Mouse (Mus musculus) lung, adult 2 months (tissue): ENCODE measurements around the gene Rpl23. TPM values are rescaled to one million over a fixed set of nuclear protein-coding genes. Genes with fewer than 3 reads are reported as not detected.
"Not testable (repeated sequence)": the region's sequence is repeated elsewhere in the genome, so short reads cannot be mapped to it uniquely, and the experiment has no call there.

Experiments
- DNase-seq: peaks from one replicate; pipeline ENCODE4 v3.0.0; 2022
- H3K4me1 ChIP-seq: fragments of 200-500 bp; 2 replicates; pipeline ENCODE4 v1.6.1; 2011; ENCODE audit warnings: low read length; ENCODE audit not compliant: control insufficient read depth, insufficient read depth
- H3K4me3 ChIP-seq: fragments of 200-500 bp; replicated peaks from 2 replicates; pipeline ENCODE3; 2011; ENCODE audit warnings: low read depth, mild to moderate bottlenecking, control low read depth, low read length; ENCODE audit errors: extremely low read depth
- CTCF ChIP-seq: fragments of 200-500 bp; IDR thresholded peaks from 2 replicates; pipeline ENCODE4 v1.5.1; 2011; ENCODE audit warnings: mild to moderate bottlenecking, low read length, control low read depth; ENCODE audit not compliant: insufficient read depth
- POLR2A ChIP-seq: fragments of 200-500 bp; IDR thresholded peaks from 2 replicates; pipeline ENCODE4 v1.6.1; 2011; ENCODE audit warnings: low read depth, mild to moderate bottlenecking, control low read depth, low read length, borderline replicate concordance; ENCODE audit errors: extremely low read depth
- WGBS: fragments of 180-500 bp; shearing (Covaris S2); methylation state at CpG from one replicate; pipeline ENCODE4 v1.1.7; 2018; 5-methylcytosine and 5-hydroxymethylcytosine counted together
- polyA plus RNA-seq: library from polyadenylated mRNA; depleted of rRNA; stranded (reverse); fragments of >200 nt; gene quantifications from 2 replicates; pipeline ENCODE4 v1.2.3, GENCODE M21; 2012; rRNA removed

The Rpl23 gene
- polyA plus RNA-seq, 1 experiment, result 95.5 TPM

- Histone ChIP-seq H3K4me1 (peaks cover 9% of the 10 kb centered on the region), H3K4me3 (no peak overlapping the region)
- TF ChIP-seq CTCF (no peak), POLR2A (no peak)
- DNase-seq, result no peak
- 55% methylated on average over 4 of the region's 4 CpGs for WGBS
Observed at GRCm38 (mm10) chr11:97737600-97737999, 44.6 kb downstream of the Rpl23 start.

DNA sequence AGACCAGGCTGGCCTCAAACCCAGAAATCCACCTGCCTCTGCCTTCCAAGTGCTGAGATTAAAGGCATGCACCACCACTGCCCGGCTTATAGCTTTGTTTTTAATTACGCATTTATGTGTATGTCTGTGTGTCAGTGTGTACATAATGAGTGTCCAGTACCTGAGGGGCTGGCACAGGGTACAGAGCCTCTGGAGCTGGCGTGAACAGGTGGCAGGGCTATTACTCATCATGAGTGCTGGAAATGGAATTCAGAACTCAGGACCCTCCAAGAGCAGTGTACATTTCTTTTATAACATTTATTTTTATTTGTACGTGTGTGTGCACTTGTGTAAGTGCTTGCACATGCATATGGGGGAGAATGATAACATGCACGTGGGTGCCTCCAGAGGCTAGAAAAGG, 45.6 kb downstream of the Rpl23 start:
- H3K4me3 ChIP-seq, result no peak overlapping the region
- TF ChIP-seq POLR2A, result no peak
- TF ChIP-seq CTCF, result no peak
- H3K4me1 ChIP-seq, result peaks cover 9% of the 10 kb centered on the region
- 86% methylated on average over 5 of the region's 5 CpGs for WGBS
- no peak for DNase-seq

DNA sequence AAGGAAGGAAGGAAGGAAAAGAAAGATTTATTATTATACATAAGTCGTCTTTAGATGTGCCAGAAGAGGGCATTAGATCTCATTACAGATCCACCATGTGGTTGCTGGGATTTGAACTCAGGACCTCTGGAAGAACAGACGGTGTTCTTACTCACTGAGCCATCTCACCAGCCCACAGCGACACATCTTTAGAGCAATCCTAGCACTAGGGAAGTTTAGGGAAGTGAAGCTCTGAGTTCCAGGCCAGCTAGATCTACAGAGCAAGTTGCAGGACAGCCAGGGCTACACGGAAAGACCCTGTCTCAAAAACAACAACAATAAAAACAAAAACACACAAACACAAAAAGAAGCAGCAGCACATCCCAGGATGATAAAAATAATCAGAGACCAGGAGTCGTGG, 47.4 kb downstream of the Rpl23 start:
- not testable (repeated sequence) for H3K4me3 ChIP-seq, H3K4me1 ChIP-seq, DNase-seq
- 75% methylated on average over 5 of the region's 5 CpGs for WGBS

GRCm38 (mm10) chr11:97733689-97734088, 48.5 kb downstream of the Rpl23 start:
- WGBS, result 38% methylated on average over 10 of the region's 10 CpGs
- Histone ChIP-seq H3K4me1 (peaks cover 5% of the 10 kb centered on the region; the same call in 1 of the 2 replicates), H3K4me3 (no peak overlapping the region)
- no peak for TF ChIP-seq POLR2A
- TF ChIP-seq CTCF, result no peak
- DNase-seq, result no peak

DNA sequence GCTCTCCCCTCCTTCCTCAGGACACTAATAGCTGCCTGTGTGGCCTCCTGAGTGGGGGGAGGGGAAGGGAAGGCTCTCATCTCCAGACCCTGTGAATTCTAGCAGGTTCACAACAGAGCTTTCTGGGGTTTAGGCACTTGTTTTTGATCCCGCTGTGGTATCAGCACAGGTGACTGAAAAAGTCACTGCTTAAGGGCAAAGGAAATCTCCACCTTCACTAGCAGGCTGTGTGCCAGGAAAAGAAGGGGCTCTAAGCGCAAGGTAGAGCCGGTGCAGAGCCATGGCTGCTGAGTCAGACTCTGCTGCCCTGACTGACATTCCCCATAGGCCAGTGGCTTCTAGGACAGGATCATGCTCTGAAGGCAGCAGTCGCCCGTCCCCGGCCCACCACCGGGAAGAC, 53.5 kb downstream of the Rpl23 start:
- no peak for DNase-seq
- no peak overlapping the region for H3K4me3 ChIP-seq
- peaks cover 4% of the 10 kb centered on the region; the same call in 1 of the 2 replicates for H3K4me1 ChIP-seq
- 78% methylated on average over 7 of the region's 7 CpGs for WGBS
- no peak for TF ChIP-seq POLR2A

GRCm38 (mm10) chr11:97728311-97728710, 53.9 kb downstream of the Rpl23 start:
- 69% methylated on average over 7 of the region's 7 CpGs for WGBS
- TF ChIP-seq CTCF (no peak), POLR2A (no peak)
- Histone ChIP-seq H3K4me1 (no peaks in the 10 kb centered on the region), H3K4me3 (no peak overlapping the region)
- DNase-seq, result no peak

Other genes starting within 250 kb of the Rpl23 start
- 6.4 and 7.0 TPM in 2 replicates for gene Srcin1, start 206.3 kb downstream of the Rpl23 start, polyA plus RNA-seq
- gene Epop, start 152.7 kb downstream of the Rpl23 start, polyA plus RNA-seq, result 6.4 and 12.3 TPM in 2 replicates
- 65.9 and 79.6 TPM in 2 replicates for gene Mllt6, start 119.0 kb downstream of the Rpl23 start, polyA plus RNA-seq
- gene Cisd3, start 96.6 kb downstream of the Rpl23 start, polyA plus RNA-seq, result 26.4 and 34.0 TPM in 2 replicates
- 65.9 and 81.9 TPM in 2 replicates for gene Pcgf2, start 81.9 kb downstream of the Rpl23 start, polyA plus RNA-seq
- 214 and 264 TPM in 2 replicates for gene Psmb3, start 79.0 kb downstream of the Rpl23 start, polyA plus RNA-seq
- 11.9 and 14.6 TPM in 2 replicates for gene Pip4k2b, start 37.7 kb downstream of the Rpl23 start, polyA plus RNA-seq
- 7.0 and 11.6 TPM in 2 replicates for gene Cwc25, start 15.9 kb downstream of the Rpl23 start, polyA plus RNA-seq
- 0.22 TPM in 1 of 2 replicates, not detected in the other for gene 1700001P01Rik, start 6.5 kb downstream of the Rpl23 start, polyA plus RNA-seq
- 120 and 137 TPM in 2 replicates for gene Lasp1, start 16.6 kb upstream of the Rpl23 start, polyA plus RNA-seq
- gene B230217C12Rik, start 58.3 kb upstream of the Rpl23 start, polyA plus RNA-seq, result 2.8 and 4.5 TPM in 2 replicates
- gene Fbxo47, start 101.7 kb upstream of the Rpl23 start, polyA plus RNA-seq, result 0.16 and 0.36 TPM in 2 replicates
- gene Plxdc1, start 204.0 kb upstream of the Rpl23 start, polyA plus RNA-seq, result 18.5 and 20.9 TPM in 2 replicates
- 2.7 and 5.1 TPM in 2 replicates for gene Arl5c, start 213.7 kb upstream of the Rpl23 start, polyA plus RNA-seq
- gene Cacnb1, start 240.6 kb upstream of the Rpl23 start, polyA plus RNA-seq, result 16.0 and 25.6 TPM in 2 replicates
- 426 and 513 TPM in 2 replicates for gene Rpl19, start 244.3 kb upstream of the Rpl23 start, polyA plus RNA-seq